Mouse (Mus musculus): ENCODE measurements around the gene Wdfy1.

The Wdfy1 gene

GRCm38 (mm10) chr1:79760656-79761055, 15.3 kb downstream of the Wdfy1 start:
- DNase-seq, result no peak

GRCm38 (mm10) chr1:79759436-79759972, 16.4 kb downstream of the Wdfy1 start:
- DNase-seq, result no peak

- no peak for DNase-seq
Measured at GRCm38 (mm10) chr1:79759006-79759405, 16.9 kb downstream of the Wdfy1 start.

- DNase-seq, result no peak
Measured at GRCm38 (mm10) chr1:79757597-79757996, 18.3 kb downstream of the Wdfy1 start.

GRCm38 (mm10) chr1:79757161-79757560, 18.8 kb downstream of the Wdfy1 start:
- DNase-seq, result no peak

GRCm38 (mm10) chr1:79756417-79756816, 19.5 kb downstream of the Wdfy1 start:
- no peak for DNase-seq

- no peak for DNase-seq
Measured at GRCm38 (mm10) chr1:79755376-79755775, 20.6 kb downstream of the Wdfy1 start.

GRCm38 (mm10) chr1:79754936-79755335, 21.0 kb downstream of the Wdfy1 start:
- no peak for DNase-seq

GRCm38 (mm10) chr1:79753456-79753855, 22.5 kb downstream of the Wdfy1 start:
- DNase-seq, result no peak

- DNase-seq, result no peak
Measured at GRCm38 (mm10) chr1:79752714-79753340, 23.1 kb downstream of the Wdfy1 start.

- no peak for DNase-seq
Measured at GRCm38 (mm10) chr1:79752015-79752695, 23.8 kb downstream of the Wdfy1 start.

- DNase-seq, result peak; percentile 13
Measured at GRCm38 (mm10) chr1:79751186-79751585, 24.8 kb downstream of the Wdfy1 start.

- no peak for DNase-seq
Measured at GRCm38 (mm10) chr1:79746056-79746455, 29.9 kb downstream of the Wdfy1 start.

- no peak for DNase-seq
Measured at GRCm38 (mm10) chr1:79743385-79743784, 32.6 kb downstream of the Wdfy1 start.

- DNase-seq, result no peak
Measured at GRCm38 (mm10) chr1:79742949-79743348, 33.0 kb downstream of the Wdfy1 start.

- no peak for DNase-seq
Measured at GRCm38 (mm10) chr1:79741002-79741401, 34.9 kb downstream of the Wdfy1 start.

- DNase-seq, result no peak
Measured at GRCm38 (mm10) chr1:79739726-79740125, 36.2 kb downstream of the Wdfy1 start.

GRCm38 (mm10) chr1:79736408-79736807, 39.5 kb downstream of the Wdfy1 start:
- DNase-seq, result no peak

GRCm38 (mm10) chr1:79734794-79735193, 41.1 kb downstream of the Wdfy1 start:
- no peak for DNase-seq

GRCm38 (mm10) chr1:79714152-79714923, 61.6 kb downstream of the Wdfy1 start:
- no peak for DNase-seq

- no peak for DNase-seq
Measured at GRCm38 (mm10) chr1:79713081-79713480, 62.9 kb downstream of the Wdfy1 start.

- peak; percentile 67 for DNase-seq
Measured at GRCm38 (mm10) chr1:79711147-79712126, 64.5 kb downstream of the Wdfy1 start.

All from thymus, postnatal 25 days (tissue).